Mouse (Mus musculus): ENCODE results near the gene Cd164.

Cd164 gene

DNA sequence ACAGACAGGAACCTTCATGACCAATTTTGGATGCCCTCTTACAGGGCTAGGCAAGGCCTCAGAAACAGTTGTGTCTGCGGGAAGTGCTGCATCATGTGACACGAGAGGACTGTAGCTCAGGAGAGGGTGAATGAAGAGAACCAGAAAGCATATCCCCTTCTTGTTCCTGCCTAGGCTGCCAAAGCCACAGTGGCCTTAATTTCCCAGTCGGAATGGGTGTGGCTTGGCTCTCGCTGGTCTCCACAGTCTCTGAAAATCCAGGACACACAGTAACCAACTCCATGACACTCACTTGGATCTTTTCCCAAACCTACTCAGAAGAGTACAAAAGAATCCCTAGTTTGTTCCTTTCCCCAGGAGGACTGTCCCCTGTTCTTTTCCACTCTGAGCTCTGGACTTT is 18.3 kb upstream of the Cd164 start:
- DNase-seq (ENCODE audit: low spot score in 2 of 2) = peak; percentile 78 to 83

DNA sequence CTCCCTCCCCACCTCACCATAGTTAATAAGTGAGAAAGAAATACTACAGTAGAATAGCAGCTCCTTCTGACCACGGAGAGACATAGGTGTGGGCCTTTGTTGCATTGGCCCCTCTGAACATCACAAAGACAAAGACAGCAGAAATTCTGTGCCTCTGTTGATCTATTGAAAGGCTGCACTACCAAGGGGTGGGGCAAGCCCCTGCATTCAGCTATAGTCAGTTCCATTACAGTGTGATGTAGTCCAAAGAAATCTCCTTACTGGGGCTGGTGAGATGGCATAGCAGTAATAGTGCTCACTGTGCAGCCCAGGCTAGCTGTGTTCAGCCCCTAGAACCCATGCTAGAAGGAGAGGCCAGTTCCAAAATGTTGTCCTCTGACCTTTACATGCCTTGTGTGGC is 14.2 kb upstream of the Cd164 start:
- no peak for DNase-seq (ENCODE audit: low spot score in 2 of 2)

DNA sequence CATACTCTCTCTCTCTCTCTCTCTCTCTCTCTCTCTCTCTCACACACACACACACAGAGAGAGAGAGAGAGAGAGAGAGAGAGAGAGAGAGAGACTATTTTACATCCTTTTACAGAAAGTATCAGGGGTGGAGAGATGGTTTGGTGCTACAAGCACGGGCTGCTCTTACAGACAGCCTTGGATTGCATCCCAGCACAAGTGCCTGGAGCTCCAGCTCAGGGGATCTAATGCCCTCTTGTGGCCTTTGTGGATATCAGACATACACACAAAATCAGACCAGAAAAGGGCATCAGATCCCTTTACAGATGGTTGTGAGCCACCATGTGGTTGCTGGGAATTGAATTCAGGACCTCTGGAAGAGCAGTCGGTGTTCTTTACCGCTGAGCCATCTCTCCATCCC is 13.8 kb upstream of the Cd164 start:
- peak; percentile 49 to 73 for DNase-seq (ENCODE audit: low spot score in 2 of 2)

DNA sequence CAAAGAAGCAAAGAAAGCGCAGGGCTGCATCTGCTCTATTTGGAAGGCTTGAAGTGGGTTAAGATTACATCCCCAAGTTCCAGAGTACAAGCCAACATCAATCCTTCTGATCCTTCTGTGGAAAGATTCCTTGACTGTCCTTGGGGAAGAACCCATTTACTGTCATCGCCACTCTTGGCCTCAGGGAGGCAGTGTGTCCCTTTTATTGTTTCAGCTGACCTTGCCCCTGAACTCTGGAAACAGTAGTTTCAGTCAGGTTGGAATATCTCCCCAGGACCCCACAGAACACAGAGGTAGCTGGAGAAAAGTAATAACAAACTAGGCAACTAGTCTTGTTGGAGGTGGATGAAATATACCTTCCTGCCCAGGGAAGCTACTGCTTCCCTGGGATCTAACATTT is 10.1 kb upstream of the Cd164 start:
- DNase-seq (ENCODE audit: low spot score in 2 of 2) = no peak

DNA sequence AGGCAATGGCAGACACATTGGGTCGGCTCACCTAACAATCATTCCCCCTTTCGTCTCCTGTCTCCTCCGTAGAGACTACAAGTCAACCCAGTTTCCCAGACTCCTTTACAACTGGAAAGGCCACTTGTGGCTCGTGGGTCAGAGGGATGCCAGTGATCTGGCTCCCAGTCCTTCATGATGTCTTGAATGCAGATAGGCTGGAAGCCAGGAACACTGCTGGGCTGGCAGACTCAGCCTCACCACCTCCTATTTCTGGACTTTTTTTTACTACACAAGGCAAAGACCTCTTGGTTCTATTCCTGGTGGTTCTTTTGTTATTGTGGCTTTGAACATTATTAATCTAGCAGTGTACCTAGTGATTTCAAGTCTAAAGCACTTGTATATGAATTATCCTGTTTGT is 4.9 kb upstream of the Cd164 start:
- no peak for DNase-seq (ENCODE audit: low spot score in 2 of 2)

DNA sequence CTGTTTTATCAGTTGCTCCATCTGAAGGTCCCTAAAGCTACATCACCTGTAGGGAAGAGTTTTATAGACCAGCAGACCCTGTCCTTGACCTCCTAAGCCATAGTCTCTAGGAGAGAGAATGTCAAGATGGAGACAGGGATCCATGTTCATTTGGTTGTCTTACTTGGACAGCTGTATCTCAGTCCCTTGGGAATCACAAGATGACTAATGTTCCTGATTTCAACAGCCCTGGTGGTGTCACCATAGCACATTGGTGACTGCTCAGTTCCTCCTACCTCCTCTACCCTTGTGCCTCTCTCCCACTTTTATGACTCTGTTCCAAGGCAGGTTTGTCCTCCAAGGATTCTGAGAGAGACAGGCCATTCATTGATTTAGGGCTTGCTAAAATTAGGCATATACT is 4.3 kb upstream of the Cd164 start:
- DNase-seq (ENCODE audit: low spot score in 2 of 2) = no peak

DNA sequence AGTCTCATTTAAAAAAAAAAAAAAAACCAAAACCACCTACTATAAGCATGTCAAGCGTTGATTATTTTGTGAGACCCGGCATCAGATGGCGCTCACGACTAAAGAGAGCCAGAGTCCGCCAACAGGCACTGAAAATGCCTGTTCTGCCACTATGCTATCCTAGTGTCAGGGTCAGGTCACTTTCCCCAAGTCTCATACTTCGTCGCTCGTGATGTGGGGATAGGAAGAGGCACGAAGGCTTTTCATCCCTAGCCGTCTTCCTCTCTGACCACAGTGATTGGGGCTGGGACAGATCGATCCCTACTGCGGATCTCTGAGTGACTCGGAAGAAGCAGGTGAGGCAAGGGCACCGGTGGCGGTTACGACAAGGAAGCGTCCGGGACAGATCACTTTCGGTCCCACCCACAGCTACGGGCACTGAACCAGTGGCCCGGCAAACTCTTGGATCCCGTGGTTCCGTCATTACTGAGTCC is 670 bp upstream of the Cd164 start:
- peak in 1 of 2 experiments; percentile 85 for DNase-seq (ENCODE audit: low spot score in 2 of 2)

DNA sequence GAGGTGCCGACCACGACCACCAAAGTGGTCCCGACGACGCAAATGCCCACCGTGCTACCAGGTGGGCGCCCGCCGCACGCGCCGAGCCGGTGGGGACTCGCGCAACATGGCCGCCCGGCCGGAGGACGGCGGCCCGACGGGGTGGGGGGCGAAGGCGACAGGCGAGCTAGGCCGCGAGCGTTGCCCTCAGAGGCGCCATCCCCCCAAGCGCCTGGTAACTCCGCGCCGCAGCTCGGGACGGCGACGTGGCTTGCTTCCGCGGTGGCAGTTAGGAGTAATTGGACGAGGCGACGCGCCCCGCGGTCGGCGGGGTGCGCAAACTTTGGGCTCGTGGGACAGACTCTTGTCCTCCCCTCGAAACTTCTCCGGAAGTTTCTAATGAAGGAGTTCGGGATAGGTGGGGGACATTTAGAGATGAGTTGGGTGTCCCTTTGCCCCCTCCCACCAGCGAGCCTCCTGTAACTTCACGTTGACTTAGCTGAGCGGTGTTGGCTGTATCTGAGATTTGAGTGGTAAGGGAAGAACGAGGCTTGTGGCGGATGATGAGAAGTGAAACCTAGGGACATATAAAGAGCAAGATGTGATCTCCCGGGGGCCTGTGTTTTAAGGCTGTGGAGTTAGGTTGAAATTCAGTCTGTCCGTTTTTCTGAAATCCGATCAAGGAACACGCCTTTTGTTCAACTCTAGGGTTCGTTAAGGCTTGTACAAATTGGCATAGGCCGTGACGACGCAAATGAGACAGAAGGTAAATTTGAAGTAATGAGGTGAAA is 611 bp downstream of the Cd164 start:
- peak; percentile 46 to 53 for DNase-seq (ENCODE audit: low spot score in 2 of 2)

DNA sequence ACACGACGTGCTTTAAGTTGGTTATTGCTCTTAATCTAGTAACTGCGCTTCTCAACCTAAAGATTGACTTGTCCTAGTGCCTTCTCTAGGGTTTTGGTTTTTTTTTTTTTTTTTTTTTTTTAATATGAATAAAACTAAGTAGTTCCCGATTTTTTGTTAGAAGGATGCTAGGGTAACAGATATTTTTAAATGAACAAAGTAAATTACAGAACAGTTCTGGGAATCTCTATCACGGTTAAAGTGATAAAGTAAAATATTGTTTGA is 1.1 kb downstream of the Cd164 start:
- no peak for DNase-seq (ENCODE audit: low spot score in 2 of 2)

DNA sequence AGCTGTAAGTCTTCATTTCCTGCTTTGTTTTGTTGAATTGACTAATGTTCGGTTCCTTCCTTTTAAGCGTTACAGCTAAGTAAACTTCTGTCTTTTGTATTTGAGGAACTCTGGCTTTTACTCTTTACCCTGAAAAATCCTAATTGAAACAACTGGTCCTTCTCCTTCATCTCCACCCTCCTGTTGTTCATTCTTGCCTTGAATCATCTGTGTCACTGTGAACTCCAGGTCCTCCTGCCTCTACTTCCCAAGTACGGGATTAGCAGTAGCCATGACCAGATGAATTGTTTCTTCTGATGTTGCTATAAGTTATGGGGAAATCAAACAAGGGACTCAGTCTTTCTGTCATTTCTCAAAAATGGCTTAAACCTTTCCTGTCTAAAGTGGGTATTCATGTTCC is 4.2 kb downstream of the Cd164 start:
- no peak for DNase-seq (ENCODE audit: low spot score in 2 of 2)

DNA sequence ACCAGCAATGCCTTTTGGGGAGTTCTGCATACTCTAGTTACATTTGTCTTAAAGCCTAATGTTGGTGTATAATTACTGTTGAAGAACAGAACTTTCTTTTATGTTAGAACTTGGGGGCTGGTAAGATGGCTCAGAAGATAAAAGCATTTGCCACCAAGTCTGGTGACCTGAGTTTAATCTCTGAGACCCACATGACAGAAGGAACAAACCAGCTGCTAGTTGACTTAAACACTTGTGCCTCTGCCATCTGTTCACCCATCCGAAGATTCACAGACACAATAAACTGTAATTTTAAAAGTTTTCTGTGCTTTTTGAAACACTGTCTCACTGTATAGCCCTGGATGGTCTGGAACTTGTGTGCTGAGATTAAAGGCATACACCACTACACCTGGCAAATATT is 6.5 kb downstream of the Cd164 start:
- no peak for DNase-seq (ENCODE audit: low spot score in 2 of 2)

DNA sequence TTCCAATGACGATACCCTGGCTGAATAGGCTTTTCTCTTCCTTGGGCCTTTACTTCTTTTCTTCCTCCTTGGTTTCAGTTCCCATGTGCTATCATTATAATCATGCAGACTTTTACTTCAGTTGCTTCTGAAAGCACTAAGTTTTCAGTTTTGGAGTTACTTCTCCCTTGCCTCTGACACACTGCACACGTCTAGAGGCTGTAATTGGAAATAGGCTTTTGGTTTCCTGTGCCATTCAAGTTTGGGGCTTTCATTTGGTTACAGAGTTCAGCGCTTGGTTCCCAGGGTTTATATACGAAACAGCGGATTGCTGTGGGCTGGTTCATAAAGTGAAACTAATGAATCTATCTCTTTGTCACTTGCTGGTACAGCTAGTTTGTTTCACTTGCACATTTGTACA is 10.8 kb downstream of the Cd164 start:
- DNase-seq (ENCODE audit: low spot score in 2 of 2) = no peak

DNA sequence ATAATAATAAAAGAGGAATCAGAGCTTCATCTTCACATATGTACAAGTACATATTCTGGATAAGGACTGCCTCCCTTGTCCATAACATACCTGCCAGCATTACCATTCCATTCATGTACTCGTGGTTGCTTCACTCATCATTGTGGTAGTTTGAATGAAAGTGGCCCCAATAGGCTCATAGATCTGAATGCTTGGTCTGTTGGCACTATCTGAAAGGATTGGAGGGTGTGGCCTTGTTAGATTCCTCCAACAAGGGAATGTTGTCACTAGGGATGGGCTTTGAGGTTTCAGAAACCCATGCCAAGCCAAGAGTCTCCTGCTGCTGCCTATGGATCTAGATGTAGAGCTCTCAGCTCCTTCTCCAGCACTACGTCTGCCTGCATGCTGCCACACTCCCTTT is 16.8 kb downstream of the Cd164 start:
- DNase-seq (ENCODE audit: low spot score in 2 of 2) = no peak

DNA sequence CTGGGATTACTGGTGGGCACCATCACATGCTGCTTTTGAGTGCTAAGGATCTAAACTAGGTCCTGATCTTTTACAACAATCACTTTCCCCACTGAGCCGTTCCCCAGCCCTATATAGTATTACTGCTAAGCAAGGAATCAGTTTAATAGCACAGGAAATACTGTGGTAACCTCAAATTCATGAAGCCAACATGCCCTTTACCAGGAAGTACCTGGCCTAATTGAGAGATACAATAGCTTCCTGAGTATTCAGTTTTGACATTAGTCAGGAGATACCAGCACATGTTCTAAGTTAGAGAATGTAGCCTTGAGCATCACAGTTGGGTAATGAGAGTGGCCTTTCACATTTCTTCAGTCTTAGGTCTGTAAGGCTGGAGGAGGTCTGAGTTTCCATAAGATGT is 17.5 kb downstream of the Cd164 start:
- no peak for DNase-seq (ENCODE audit: low spot score in 2 of 2)

DNA sequence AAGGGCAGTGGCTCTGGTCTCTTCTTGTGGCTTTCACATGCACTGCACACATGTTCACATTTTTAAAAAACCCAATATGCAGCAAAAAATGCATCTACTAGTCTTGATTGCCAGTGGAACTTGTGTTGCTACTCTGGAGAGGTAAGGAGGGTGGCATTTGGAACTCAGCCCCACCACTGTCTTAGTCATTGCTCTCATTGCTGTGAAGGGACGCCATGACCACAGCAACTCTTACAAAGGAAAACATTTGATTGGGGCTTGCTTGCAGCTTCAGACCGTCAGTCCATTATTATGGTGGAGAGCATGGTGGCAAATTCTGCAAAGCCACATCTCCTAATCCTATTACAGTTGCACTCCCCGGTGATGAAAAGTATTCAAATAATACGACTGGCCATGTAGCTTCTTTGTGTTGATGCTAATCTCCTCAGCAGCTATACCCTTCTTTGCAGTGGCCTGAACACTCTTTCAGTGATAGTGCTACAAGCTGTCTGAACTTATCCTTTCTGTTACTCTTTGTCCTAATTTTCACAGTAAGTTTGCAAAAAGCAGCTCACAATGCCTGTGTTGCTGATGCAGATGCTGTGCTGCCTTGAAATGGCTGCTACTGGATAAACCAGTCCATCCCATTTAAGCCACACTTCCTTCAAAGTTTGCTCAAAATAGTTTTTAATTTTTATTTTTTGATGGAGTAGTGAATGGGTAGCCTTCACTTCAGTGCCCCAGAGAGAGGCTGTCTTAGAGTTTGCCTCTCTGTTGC is 18.2 kb downstream of the Cd164 start:
- DNase-seq (ENCODE audit: low spot score in 2 of 2) = no peak

DNA sequence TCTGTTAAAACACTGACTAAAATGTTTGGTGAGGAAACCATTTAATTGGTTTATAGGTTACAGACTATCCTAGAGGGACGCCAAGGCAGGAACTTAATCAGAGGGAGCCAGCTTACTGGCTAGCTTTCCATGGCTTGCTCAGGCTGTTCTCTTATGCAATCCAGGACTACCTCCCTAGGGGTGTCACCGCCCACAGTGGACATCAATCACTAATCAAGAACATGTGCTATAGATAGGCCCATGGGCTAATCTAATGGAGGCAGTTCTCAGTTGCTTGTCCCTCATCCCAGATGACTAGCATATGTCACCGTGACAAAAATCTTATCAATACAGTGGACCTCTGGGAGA is 18.7 kb downstream of the Cd164 start:
- DNase-seq (ENCODE audit: low spot score in 2 of 2) = no peak

DNA sequence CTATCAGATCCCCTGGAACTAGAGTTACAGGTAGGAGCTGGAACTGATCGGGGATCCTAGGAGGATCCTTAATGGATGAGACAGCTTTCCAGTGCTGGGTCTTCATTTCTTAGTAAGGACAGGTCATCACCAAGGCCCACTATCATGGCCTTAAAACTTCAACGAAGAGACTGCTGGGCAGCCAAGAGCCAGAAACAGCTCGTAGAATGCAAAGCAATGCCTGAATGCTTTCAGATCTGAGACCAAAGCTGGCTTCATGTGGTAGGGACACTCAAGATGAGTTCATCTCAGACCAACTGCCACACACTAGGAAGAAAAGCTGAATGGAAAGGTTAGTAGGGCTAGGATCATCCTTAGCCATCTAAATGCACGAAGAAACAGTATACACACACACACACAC is 19.8 kb downstream of the Cd164 start:
- DNase-seq (ENCODE audit: low spot score in 2 of 2) = no peak

DNA sequence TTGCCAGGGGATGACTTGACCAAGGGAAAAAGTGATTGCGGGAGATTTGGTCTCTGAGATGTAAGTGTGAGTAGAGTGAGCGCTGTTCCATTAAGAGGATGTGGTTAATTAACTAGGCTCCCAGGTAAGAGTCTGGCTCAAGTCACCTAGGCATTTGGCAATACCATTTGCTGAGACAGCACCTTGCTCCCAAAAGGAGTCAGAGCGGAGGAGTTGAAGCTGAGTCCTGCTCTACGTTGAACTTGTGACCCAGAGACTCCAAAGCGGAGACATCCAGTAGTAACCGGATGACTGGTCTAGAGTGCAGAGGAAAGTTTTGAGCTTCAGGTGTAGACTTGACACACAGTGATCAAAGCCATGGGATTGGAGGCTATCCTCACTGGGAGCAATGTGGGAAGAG is 22.8 kb downstream of the Cd164 start:
- DNase-seq (ENCODE audit: low spot score in 2 of 2) = no peak

DNA sequence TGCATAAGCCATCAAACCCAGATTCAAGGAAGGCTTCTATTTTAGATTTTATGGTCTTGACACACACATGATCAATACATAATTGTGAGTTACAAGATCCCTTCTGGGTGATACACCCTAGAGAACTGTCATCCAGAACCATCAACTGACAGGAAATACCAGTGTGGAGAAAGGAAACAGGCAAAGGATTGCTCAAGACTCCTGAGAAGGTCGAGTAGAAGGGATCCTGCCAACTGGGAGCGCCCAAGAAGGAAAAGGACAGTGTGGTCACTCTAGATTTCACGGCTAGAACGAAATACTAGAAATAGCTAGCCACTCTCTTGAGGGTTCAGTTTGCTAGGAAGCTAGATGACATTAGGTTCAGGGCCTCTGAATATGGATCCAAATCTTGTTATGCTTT is 24.2 kb downstream of the Cd164 start:
- no peak for DNase-seq (ENCODE audit: low spot score in 2 of 2)

DNA sequence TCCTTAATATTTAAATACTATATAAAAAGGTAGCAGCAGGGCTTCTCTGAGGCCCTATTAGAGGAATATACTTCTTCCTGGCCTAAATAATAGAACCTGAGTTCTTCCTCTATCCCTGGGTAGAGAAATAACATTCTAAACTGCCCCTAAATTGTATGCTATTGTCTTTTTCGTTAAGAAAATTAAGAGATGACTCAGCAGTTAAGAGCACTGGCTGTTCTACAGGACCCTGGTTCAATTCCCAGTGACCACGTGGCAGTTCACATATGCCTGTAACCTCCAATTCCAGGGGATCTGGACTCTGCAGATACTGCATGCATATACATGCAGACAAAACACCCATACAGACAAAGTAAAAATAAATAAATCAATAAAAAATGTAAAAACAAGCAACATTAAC is 24.6 kb downstream of the Cd164 start:
- no peak for DNase-seq (ENCODE audit: low spot score in 2 of 2)

DNA sequence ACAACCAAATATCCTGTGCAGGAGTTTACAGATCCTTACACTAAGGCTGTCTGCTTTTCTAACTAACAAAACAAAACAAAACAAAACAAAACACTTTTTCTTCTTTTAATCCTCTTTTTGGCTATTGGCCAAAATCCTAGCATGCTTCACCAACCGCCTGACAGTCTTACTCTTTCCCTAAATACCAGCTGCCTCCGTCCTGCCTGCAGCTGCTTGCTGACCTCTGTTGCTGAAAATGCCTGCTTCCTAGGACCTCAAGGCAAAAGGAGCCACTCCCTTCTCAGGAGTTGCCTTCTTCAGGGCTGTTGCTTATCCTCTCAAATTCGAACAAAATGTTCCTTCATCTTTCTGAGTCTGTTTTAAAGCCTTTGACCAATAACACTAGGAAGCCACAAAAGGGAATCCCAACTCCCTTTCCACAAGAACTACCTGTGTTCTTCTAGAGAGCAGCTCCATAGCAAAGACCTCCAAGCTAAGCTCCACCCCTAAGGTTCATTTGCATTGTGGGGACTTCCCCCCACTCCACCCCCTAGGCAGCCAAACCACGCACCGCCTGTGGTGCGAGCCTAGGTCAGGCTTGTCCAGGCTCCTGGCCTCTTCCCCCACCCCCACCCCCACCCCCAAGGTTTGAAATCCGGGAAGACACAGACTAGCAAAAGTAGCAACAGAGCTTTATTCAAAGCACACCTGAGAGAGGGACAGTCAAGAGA is 25.4 kb downstream of the Cd164 start:
- no peak for DNase-seq (ENCODE audit: low spot score in 2 of 2)

DNA sequence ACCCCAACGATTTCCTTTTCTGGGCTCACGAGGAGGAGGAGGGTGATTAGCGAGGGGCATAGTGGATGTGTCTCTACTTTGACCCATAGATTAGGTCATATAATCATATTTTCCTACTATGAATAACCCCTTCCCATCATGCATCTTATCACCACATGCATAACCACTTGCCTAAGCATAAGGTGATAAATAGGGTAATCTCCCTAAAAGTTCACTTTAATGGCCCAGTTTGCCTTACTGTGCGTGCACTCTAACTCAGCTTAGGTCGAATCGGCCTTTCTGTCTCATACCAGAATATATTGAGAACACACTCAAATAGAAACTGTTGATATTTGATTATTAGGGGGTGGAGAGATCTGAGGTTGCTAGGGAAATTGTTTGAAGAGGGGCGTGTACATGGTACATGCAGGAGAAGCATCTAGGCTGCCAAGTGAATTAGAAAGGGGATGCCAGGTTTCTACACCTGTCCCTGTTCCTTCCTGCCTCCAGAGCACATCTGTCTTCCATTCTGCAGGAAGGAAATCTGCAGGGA is 26.1 kb downstream of the Cd164 start:
- no peak for DNase-seq (ENCODE audit: low spot score in 2 of 2)

Data from heart, adult 9 months (tissue).